Mouse (Mus musculus): ENCODE results near the gene Veph1. TPM values are rescaled to one million over a fixed set of nuclear protein-coding genes. Genes with fewer than 3 reads are reported as not detected.

Gene Veph1
- polyA plus RNA-seq (2015; fragmentation: Nextera tagmentation; extraction: Ambion mirVana): 10.2 and 11.7 TPM in 2 replicates

GRCm38 (mm10) chr3:66296545-66296944 lies at the start of gene Veph1:
TSS of gene Veph1 (minus strand) at chr3:66296837.
- Histone ChIP-seq H3K27ac (replicated peaks) (peak within 1 kb of the TSS; percentile 63), H3K4me1 (peaks cover 6% of the 10 kb centered on the region), H3K27me3 (no peaks in the 10 kb centered on the region), H3K36me3 (no peaks in the 10 kb centered on the region), H3K9ac (replicated peaks) (0 out of 2 replicates have a peak within 1 kb of the TSS, but pooled peaks have one; percentile 11), H3K4me3 (peak within 1 kb of the TSS; percentile 16), H3K4me2 (replicated peaks) (peak within 1 kb of the TSS; percentile 18), H3K9me3 (no peaks in the 10 kb centered on the region)
- peak; percentile 76 for ATAC-seq (replicated peaks)
- WGBS: 10% methylated on average over 11 of the region's 11 CpGs

- Histone ChIP-seq H3K4me1 (no peaks in the 10 kb centered on the region), H3K4me3 (no peak overlapping the region), H3K27ac (replicated peaks) (no peak overlapping the region), H3K27me3 (no peaks in the 10 kb centered on the region), H3K36me3 (no peaks in the 10 kb centered on the region), H3K4me2 (replicated peaks) (no peak overlapping the region), H3K9ac (replicated peaks) (no peak overlapping the region), H3K9me3 (no peaks in the 10 kb centered on the region)
- 76% methylated on average over 2 of the region's 2 CpGs for WGBS
- ATAC-seq (replicated peaks): no peak
These were observed 44.1 kb upstream of the Veph1 start for GRCm38 (mm10) chr3:66340742-66341141.

- no peak overlapping the region for H3K4me2 ChIP-seq (replicated peaks)
- peaks cover 3% of the 10 kb centered on the region; the same call in 1 of the 2 replicates for H3K4me1 ChIP-seq
- H3K4me3 ChIP-seq: no peak overlapping the region
- no peaks in the 10 kb centered on the region for H3K9me3 ChIP-seq
- ATAC-seq (replicated peaks): no peak
- H3K27me3 ChIP-seq: no peaks in the 10 kb centered on the region
- 79% methylated on average over 9 of the region's 9 CpGs for WGBS
- no peak overlapping the region for H3K9ac ChIP-seq (replicated peaks)
- H3K36me3 ChIP-seq: no peaks in the 10 kb centered on the region
- no peak overlapping the region for H3K27ac ChIP-seq (replicated peaks)
These were observed 35.7 kb upstream of the Veph1 start for GRCm38 (mm10) chr3:66332401-66332729.

GRCm38 (mm10) chr3:66331592-66332400 lies 35.2 kb upstream of the Veph1 start:
- 44% methylated on average over 12 of the region's 12 CpGs for WGBS

GRCm38 (mm10) chr3:66330896-66331579 lies 34.4 kb upstream of the Veph1 start:
- ATAC-seq (replicated peaks): no peak
- Histone ChIP-seq H3K36me3 (no peaks in the 10 kb centered on the region), H3K9me3 (no peaks in the 10 kb centered on the region), H3K27ac (replicated peaks) (no peak overlapping the region), H3K4me1 (peaks cover 16% of the 10 kb centered on the region), H3K4me2 (replicated peaks) (no peak overlapping the region), H3K27me3 (no peaks in the 10 kb centered on the region), H3K4me3 (no peak overlapping the region), H3K9ac (replicated peaks) (no peak overlapping the region)
- WGBS: 72% methylated on average over 15 of the region's 15 CpGs

More at GRCm38 (mm10) chr3:66331592-66332400, 35.2 kb upstream of the Veph1 start:
- peak; percentile 84 for ATAC-seq (replicated peaks)
- H3K9me3 ChIP-seq: no peaks in the 10 kb centered on the region
- no peak overlapping the region for H3K27ac ChIP-seq (replicated peaks)
- H3K27me3 ChIP-seq: no peaks in the 10 kb centered on the region
- peaks cover 9% of the 10 kb centered on the region for H3K4me1 ChIP-seq
- H3K4me3 ChIP-seq: no peak overlapping the region
- no peak overlapping the region for H3K9ac ChIP-seq (replicated peaks)
- no peaks in the 10 kb centered on the region for H3K36me3 ChIP-seq
- no peak overlapping the region for H3K4me2 ChIP-seq (replicated peaks)

GRCm38 (mm10) chr3:66325962-66326834 lies 29.6 kb upstream of the Veph1 start:
- 16% methylated on average over 16 of the region's 16 CpGs for WGBS
- no peak overlapping the region for H3K9ac ChIP-seq (replicated peaks)
- H3K4me2 ChIP-seq (replicated peaks): no peak overlapping the region; the same call in 1 of the 2 replicates
- H3K27ac ChIP-seq (replicated peaks): peak overlapping the region; percentile 76
- H3K27me3 ChIP-seq: no peaks in the 10 kb centered on the region
- H3K4me1 ChIP-seq: peaks cover 30% of the 10 kb centered on the region
- peak; percentile 88 for ATAC-seq (replicated peaks)
- no peaks in the 10 kb centered on the region for H3K9me3 ChIP-seq
- H3K4me3 ChIP-seq: no peak overlapping the region
- no peaks in the 10 kb centered on the region for H3K36me3 ChIP-seq

- Histone ChIP-seq H3K9me3 (no peaks in the 10 kb centered on the region), H3K27ac (replicated peaks) (peak overlapping the region; percentile 76), H3K4me3 (no peak overlapping the region), H3K4me2 (replicated peaks) (no peak overlapping the region), H3K4me1 (peaks cover 30% of the 10 kb centered on the region), H3K27me3 (no peaks in the 10 kb centered on the region), H3K36me3 (no peaks in the 10 kb centered on the region), H3K9ac (replicated peaks) (no peak overlapping the region)
- peak; percentile 97 for ATAC-seq (replicated peaks)
- 5% methylated on average over 5 of the region's 5 CpGs for WGBS
These were observed 28.9 kb upstream of the Veph1 start for GRCm38 (mm10) chr3:66325486-66325951.

- ATAC-seq (replicated peaks): no peak
- H3K4me3 ChIP-seq: no peak overlapping the region
- H3K27ac ChIP-seq (replicated peaks): no peak overlapping the region
- WGBS: 86% methylated on average over 8 of the region's 8 CpGs
- no peaks in the 10 kb centered on the region for H3K4me1 ChIP-seq
- H3K9ac ChIP-seq (replicated peaks): no peak overlapping the region
- no peak overlapping the region for H3K4me2 ChIP-seq (replicated peaks)
- no peaks in the 10 kb centered on the region for H3K9me3 ChIP-seq
- H3K36me3 ChIP-seq: no peaks in the 10 kb centered on the region
- no peaks in the 10 kb centered on the region for H3K27me3 ChIP-seq
These were observed 18.4 kb upstream of the Veph1 start for GRCm38 (mm10) chr3:66314793-66315715.

- Histone ChIP-seq H3K4me1 (no peaks in the 10 kb centered on the region), H3K36me3 (no peaks in the 10 kb centered on the region), H3K27ac (replicated peaks) (no peak overlapping the region), H3K4me2 (replicated peaks) (no peak overlapping the region), H3K27me3 (no peaks in the 10 kb centered on the region), H3K9me3 (no peaks in the 10 kb centered on the region), H3K4me3 (no peak overlapping the region), H3K9ac (replicated peaks) (no peak overlapping the region)
- no peak for ATAC-seq (replicated peaks)
- WGBS: 98% methylated on average over 1 of the region's 1 CpGs
These were observed 13.9 kb upstream of the Veph1 start for GRCm38 (mm10) chr3:66310586-66310985.

GRCm38 (mm10) chr3:66309531-66309930 lies 12.9 kb upstream of the Veph1 start:
- no peaks in the 10 kb centered on the region for H3K4me1 ChIP-seq
- 94% methylated on average over 1 of the region's 1 CpGs for WGBS
- ATAC-seq (replicated peaks): no peak
- no peaks in the 10 kb centered on the region for H3K27me3 ChIP-seq
- H3K4me2 ChIP-seq (replicated peaks): no peak overlapping the region
- H3K27ac ChIP-seq (replicated peaks): no peak overlapping the region
- no peaks in the 10 kb centered on the region for H3K36me3 ChIP-seq
- no peak overlapping the region for H3K9ac ChIP-seq (replicated peaks)
- H3K4me3 ChIP-seq: no peak overlapping the region
- H3K9me3 ChIP-seq: no peaks in the 10 kb centered on the region

GRCm38 (mm10) chr3:66295236-66295635 lies 1.4 kb downstream of the Veph1 start:
- no peak overlapping the region; the same call in 1 of the 2 replicates for H3K4me2 ChIP-seq (replicated peaks)
- WGBS: 10% methylated on average over 9 of the region's 9 CpGs
- H3K27me3 ChIP-seq: no peaks in the 10 kb centered on the region
- no peaks in the 10 kb centered on the region for H3K9me3 ChIP-seq
- peak overlapping the region; percentile 2; the same call in 1 of the 2 replicates for H3K4me3 ChIP-seq
- H3K9ac ChIP-seq (replicated peaks): no peak overlapping the region
- no peak overlapping the region for H3K27ac ChIP-seq (replicated peaks)
- no peaks in the 10 kb centered on the region for H3K36me3 ChIP-seq
- peaks cover 6% of the 10 kb centered on the region for H3K4me1 ChIP-seq
- ATAC-seq (replicated peaks): no peak

Data from forebrain, embryonic 15.5 days (tissue).